Mouse (Mus musculus) hindbrain, embryonic 14.5 days (tissue): Measurements from ENCODE around the gene Bscl2. TPM values are rescaled to one million over a fixed set of nuclear protein-coding genes. Genes with fewer than 3 reads are reported as not detected.

Experiments
- ATAC-seq: fragments of 200-750 bp; cut with Nextera tagmentation; 2 replicates; pipeline ENCODE4 v1.8.0; 2017; ENCODE audit warnings: moderate number of reproducible peaks, mild to moderate bottlenecking, moderate TSS enrichment, moderate library complexity; ENCODE audit not compliant: low FRiP score
- DNase-seq: peaks from one replicate; pipeline ENCODE4 v3.0.0-alpha.2; 2015; ENCODE audit warnings: low spot score
- H3K27ac ChIP-seq: fragments of 300-500 bp; sonication (generic); 2 replicates; pipeline ENCODE4 v1.5.1; 2014; ENCODE audit warnings: mild to moderate bottlenecking, moderate library complexity
- H3K27me3 ChIP-seq: fragments of 300-500 bp; sonication (generic); 2 replicates; pipeline ENCODE4 v1.6.1; 2014; ENCODE audit warnings: mild to moderate bottlenecking, low read length, mixed read lengths; ENCODE audit not compliant: control insufficient read depth, insufficient read depth
- H3K36me3 ChIP-seq: fragments of 300-500 bp; sonication (generic); replicated peaks from 2 replicates; pipeline ENCODE4 v1.6.1; 2014; ENCODE audit not compliant: control insufficient read depth, insufficient read depth
- H3K4me1 ChIP-seq: fragments of 300-500 bp; sonication (generic); replicated peaks from 2 replicates; pipeline ENCODE4 v1.6.1; 2014; ENCODE audit warnings: antibody characterized with exemption, low read length, mixed read lengths; ENCODE audit not compliant: control insufficient read depth, insufficient read depth
- H3K4me2 ChIP-seq: fragments of 300-500 bp; sonication (generic); replicated peaks from 2 replicates; pipeline ENCODE4 v1.6.1; 2014; ENCODE audit warnings: mild to moderate bottlenecking, moderate library complexity
- H3K4me3 ChIP-seq: fragments of 300-500 bp; sonication (generic); replicated peaks from 2 replicates; pipeline ENCODE4 v1.5.1; 2014; ENCODE audit warnings: mild to moderate bottlenecking, low read length
- H3K9ac ChIP-seq: fragments of 300-500 bp; sonication (generic); 2 replicates; pipeline ENCODE4 v1.6.1; 2014
- H3K9me3 ChIP-seq: fragments of 300-500 bp; sonication (generic); 2 replicates; pipeline ENCODE4 v1.6.1; 2016; ENCODE audit warnings: low read length; ENCODE audit not compliant: control insufficient read depth
- WGBS: fragments of 180-500 bp; shearing (Covaris S2); extraction: QIAGEN DNeasy Blood & Tissue Kit; methylation state at CpG from one replicate; pipeline ENCODE4 v1.1.7; 2014; 5-methylcytosine and 5-hydroxymethylcytosine counted together
- polyA plus RNA-seq: library from polyadenylated mRNA; unstranded; fragments of >200 nt; fragmentation: Nextera tagmentation; extraction: Ambion mirVana; gene quantifications from 2 replicates; pipeline ENCODE4 v1.2.1, GENCODE M21; 2014

Gene Bscl2
- polyA plus RNA-seq, 1 experiment from 2014 or later, result 79.9 TPM

DNA sequence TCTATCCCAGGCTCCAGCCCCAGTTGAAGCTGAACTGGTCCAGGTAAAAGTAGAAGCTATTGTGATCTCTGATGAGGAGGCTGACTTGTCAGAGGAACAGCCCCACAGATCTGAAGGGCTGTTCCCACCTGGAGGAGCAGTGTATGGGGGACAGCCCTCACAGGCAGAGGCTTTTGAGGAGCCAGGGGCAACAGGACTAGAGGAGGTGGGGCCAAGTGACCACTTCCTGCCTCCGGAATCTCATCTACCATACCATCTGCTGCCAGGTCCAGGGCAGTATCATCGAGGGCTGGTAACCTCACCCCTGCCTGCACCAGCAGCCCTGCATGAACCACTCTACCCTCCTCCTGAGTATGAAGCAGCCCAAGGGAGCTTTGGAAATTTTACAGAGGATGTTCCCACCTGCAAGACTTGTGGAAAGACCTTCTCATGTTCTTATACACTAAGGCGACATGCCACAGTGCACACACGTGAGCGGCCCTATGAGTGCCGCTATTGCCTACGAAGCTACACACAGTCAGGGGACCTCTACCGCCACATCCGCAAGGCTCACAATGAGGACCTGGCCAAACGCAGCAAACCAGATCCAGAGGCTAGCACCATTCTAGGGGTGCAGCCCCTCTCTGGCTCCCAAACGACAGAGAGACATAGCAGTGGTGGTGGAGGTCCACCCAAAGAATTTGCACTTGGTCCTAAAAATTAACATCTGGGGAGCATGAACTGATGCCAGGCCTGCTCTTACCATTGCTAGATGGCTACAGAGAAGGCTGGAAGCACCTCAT lies 33.2 kb upstream of the Bscl2 start:
- WGBS, result 90% methylated on average over 11 of the region's 11 CpGs
- Histone ChIP-seq H3K4me3 (no peak overlapping the region), H3K27ac (no peak overlapping the region), H3K36me3 (peaks cover 45% of the 10 kb centered on the region), H3K27me3 (no peaks in the 10 kb centered on the region), H3K4me1 (peaks cover 11% of the 10 kb centered on the region; the same call in 1 of the 2 replicates), H3K9ac (no peak overlapping the region), H3K4me2 (no peak overlapping the region), H3K9me3 (no peaks in the 10 kb centered on the region)
- no peak for DNase-seq
- ATAC-seq, result no peak

- H3K36me3 ChIP-seq, result peaks cover 66% of the 10 kb centered on the region
- no peak overlapping the region for H3K27ac ChIP-seq
- no peak overlapping the region for H3K4me2 ChIP-seq
- 94% methylated on average over 5 of the region's 5 CpGs for WGBS
- H3K9me3 ChIP-seq, result no peaks in the 10 kb centered on the region
- peaks cover 7% of the 10 kb centered on the region; the same call in 1 of the 2 replicates for H3K4me1 ChIP-seq
- no peaks in the 10 kb centered on the region for H3K27me3 ChIP-seq
- no peak overlapping the region for H3K4me3 ChIP-seq
- no peak overlapping the region for H3K9ac ChIP-seq
- DNase-seq (no peak), ATAC-seq (no peak)
Observed at GRCm38 (mm10) chr19:8806810-8807209, 30.5 kb upstream of the Bscl2 start.

DNA sequence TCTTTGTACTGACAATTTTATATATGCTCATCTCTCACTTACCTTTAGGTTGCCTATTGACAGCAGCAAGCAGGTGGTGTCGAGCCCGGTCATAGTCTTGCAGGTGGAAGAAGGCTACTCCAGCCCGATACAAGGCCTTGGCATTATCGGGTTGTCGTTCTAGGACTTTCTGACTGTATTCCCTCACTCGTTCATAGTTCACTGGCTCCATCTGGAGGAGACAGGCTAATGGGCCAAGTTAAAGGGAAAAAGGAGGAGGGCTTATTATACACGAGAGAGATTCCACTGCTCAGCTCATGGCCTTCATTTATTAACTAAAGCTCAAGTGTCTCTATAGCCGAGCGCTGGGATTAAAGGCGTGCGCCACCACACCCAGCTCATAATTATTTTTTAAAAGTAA lies 21.5 kb upstream of the Bscl2 start:
- H3K27ac ChIP-seq, result no peak overlapping the region
- H3K4me2 ChIP-seq, result peak overlapping the region; percentile 17; the same call in 1 of the 2 replicates
- DNase-seq, result no peak
- no peak overlapping the region for H3K9ac ChIP-seq
- no peaks in the 10 kb centered on the region for H3K27me3 ChIP-seq
- H3K36me3 ChIP-seq, result peaks cover 45% of the 10 kb centered on the region
- H3K4me1 ChIP-seq, result peaks cover 22% of the 10 kb centered on the region
- no peak for ATAC-seq
- no peak overlapping the region for H3K4me3 ChIP-seq
- 75% methylated on average over 11 of the region's 11 CpGs for WGBS
- H3K9me3 ChIP-seq, result no peaks in the 10 kb centered on the region

- H3K4me1 ChIP-seq, result peaks cover 32% of the 10 kb centered on the region
- H3K4me3 ChIP-seq, result 0 out of 2 replicates have a peak overlapping the region, but pooled peaks have one; percentile 7
- WGBS, result 68% methylated on average over 3 of the region's 3 CpGs
- H3K27me3 ChIP-seq, result no peaks in the 10 kb centered on the region
- H3K9me3 ChIP-seq, result no peaks in the 10 kb centered on the region
- ATAC-seq, result no peak
- DNase-seq, result no peak
- peak overlapping the region; percentile 84 for H3K9ac ChIP-seq
- H3K4me2 ChIP-seq, result peak overlapping the region; percentile 76
- H3K27ac ChIP-seq, result no peak overlapping the region
- H3K36me3 ChIP-seq, result peaks cover 35% of the 10 kb centered on the region
Observed at GRCm38 (mm10) chr19:8817001-8817400, 20.3 kb upstream of the Bscl2 start.

DNA sequence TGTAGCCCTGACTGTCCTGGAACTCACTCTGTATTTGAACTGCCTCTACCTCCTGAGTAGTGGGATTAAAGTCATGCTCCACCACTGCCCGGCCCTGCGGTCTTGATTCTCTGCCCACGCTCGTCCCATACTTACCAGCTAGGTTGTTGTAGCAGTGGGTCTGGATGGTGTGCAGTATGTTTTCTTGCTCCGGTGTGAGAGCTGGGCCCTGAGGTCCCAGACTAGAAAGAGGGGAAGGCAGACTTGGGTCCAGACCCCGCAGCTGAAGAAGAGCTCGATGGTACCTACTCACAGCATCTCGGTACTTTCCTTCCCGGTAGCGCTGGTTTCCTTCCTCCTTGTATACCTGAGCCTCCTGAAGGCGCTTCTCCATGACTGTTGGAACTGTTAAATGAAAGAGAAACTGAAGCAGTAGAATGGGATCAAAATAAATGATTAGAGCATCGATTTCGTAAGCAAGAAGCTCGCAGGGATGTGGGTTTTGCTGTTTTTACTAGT lies 18.9 kb upstream of the Bscl2 start:
- Histone ChIP-seq H3K4me1 (peaks cover 45% of the 10 kb centered on the region), H3K4me3 (peak overlapping the region; percentile 90), H3K36me3 (peaks cover 29% of the 10 kb centered on the region), H3K27me3 (no peaks in the 10 kb centered on the region), H3K9me3 (no peaks in the 10 kb centered on the region), H3K4me2 (peak overlapping the region; percentile 76), H3K9ac (peak overlapping the region; percentile 84), H3K27ac (peak overlapping the region; percentile 96)
- DNase-seq (no peak), ATAC-seq (no peak)
- WGBS, result 32% methylated on average over 14 of the region's 14 CpGs

DNA sequence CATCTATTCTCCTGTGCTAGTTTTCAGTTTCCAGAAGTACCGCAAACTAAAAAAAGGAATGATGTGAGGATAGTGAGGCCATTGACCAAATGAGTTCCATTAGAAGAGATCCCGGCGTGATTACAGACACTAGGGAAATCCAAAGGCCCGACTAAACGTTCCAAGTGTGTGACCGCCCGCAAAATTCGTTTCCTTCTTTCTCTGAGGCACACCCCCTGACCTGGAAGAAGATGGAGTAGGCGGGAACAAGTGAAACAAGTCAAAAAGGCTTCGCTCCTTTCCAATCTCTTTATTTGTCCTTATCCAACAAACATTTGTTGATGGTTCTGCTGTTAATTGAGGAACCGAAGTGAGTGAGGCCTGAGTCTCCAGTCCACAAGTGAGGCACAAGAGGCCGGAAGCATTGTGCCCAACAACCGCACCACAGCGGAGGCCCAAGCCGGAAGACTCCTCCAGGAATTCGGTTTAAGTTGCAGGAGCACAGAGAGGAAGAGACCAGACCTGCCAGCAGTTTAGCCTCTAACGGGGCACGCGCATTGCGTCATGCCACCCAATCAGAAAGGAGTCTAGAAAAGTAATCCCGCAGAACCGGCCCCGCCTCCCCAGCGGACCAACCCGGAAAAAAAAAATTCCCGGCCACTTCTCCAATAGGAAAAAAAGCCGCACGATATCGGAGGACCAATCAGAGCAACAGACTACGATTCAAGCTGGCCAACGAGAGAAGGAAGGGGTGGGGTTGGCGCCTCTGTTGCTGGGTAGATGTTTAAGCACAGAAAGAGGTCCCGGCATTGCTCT lies 18.3 kb upstream of the Bscl2 start, which contains the start of gene Ttc9c:
Gene Ttc9c (minus strand): TSS at position 533 of the 795 bp plus-strand sequence.
- Histone ChIP-seq H3K27me3 (no peaks in the 10 kb centered on the region), H3K27ac (peak within 1 kb of the TSS; percentile 96), H3K9me3 (no peaks in the 10 kb centered on the region), H3K36me3 (peaks cover 30% of the 10 kb centered on the region), H3K4me2 (peak within 1 kb of the TSS; percentile 76), H3K4me1 (peaks cover 47% of the 10 kb centered on the region), H3K4me3 (peak within 1 kb of the TSS; percentile 90), H3K9ac (peak within 1 kb of the TSS; percentile 90)
- peak; percentile 93 for ATAC-seq
- DNase-seq, result peak; percentile 99
- WGBS, result under 1% methylated on average over 33 of the region's 33 CpGs

DNA sequence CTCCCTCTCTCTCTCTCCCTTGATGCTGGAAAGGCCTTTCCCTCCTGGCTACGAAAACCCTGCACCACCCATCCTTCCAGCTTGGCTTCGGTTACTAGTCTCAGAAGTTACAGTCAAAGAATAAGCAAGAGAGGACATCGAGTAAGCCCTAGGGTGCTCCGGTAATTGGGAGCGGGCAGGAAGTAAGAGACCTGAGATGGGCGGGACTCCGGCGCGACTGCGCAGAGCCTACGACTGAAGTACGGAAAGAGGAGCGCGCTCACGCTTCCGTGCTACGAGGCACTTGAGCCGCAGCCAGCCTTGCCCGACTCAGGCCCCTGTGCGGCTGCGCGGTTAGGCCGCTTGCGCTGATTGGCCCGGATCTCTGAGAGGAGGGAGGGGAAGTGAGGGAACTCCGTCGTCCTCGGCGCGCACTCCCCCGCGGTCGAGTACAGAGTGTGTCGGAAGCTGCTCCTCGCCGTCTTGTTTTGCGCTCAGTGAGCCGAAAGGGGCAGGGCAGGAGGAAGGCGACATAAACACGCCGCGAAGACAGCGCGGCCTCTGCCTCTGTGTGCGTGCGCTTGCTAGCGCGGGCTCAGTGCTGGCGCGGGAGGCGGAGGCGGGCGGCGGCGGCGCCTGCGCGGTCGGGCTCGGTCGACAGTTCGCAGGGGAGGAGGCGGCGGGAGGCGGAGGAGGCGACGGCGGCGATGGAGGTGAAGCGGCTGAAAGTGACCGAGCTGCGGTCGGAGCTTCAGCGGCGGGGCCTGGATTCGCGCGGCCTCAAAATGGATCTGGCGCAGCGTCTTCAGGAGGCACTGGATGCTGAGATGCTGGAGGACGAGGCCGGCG lies 17.5 kb upstream of the Bscl2 start, which contains the start of gene Hnrnpul2:
Gene Hnrnpul2 (plus strand): TSS at position 415 of the 828 bp plus-strand sequence.
- DNase-seq, result peak; percentile 97
- under 1% methylated on average over 81 of the region's 83 CpGs for WGBS

GRCm38 (mm10) chr19:8820424-8820956 lies 16.8 kb upstream of the Bscl2 start:
- peaks cover 47% of the 10 kb centered on the region for H3K4me1 ChIP-seq

More for the DNA sequence above, 17.5 kb upstream of the Bscl2 start, which contains the start of gene Hnrnpul2:
- Histone ChIP-seq H3K4me2 (peak within 1 kb of the TSS; percentile 76), H3K9ac (peak within 1 kb of the TSS; percentile 90), H3K4me1 (peaks cover 47% of the 10 kb centered on the region), H3K27ac (peak within 1 kb of the TSS; percentile 96), H3K27me3 (no peaks in the 10 kb centered on the region), H3K4me3 (peak within 1 kb of the TSS; percentile 90), H3K36me3 (peaks cover 31% of the 10 kb centered on the region), H3K9me3 (no peaks in the 10 kb centered on the region)
- ATAC-seq, result peak; percentile 96

More at GRCm38 (mm10) chr19:8820424-8820956, 16.8 kb upstream of the Bscl2 start:
- Histone ChIP-seq H3K27ac (peak overlapping the region; percentile 96), H3K9me3 (no peaks in the 10 kb centered on the region), H3K4me2 (peak overlapping the region; percentile 76), H3K9ac (peak overlapping the region; percentile 90), H3K36me3 (peaks cover 31% of the 10 kb centered on the region), H3K27me3 (no peaks in the 10 kb centered on the region), H3K4me3 (peak overlapping the region; percentile 90)
- ATAC-seq, result peak; percentile 28
- under 1% methylated on average over 48 of the region's 48 CpGs for WGBS
- DNase-seq, result no peak
